Mouse (Mus musculus) cerebellum, adult 2 months (tissue): ENCODE measurements around the gene Pax3. TPM values are rescaled to one million over a fixed set of nuclear protein-coding genes. Genes with fewer than 3 reads are reported as not detected.
A peak's percentile ranks its signal among the peaks of the same experiment; 100 is the strongest.

Experiments
- DNase-seq, 2 experiments: peaks; one replicate each; pipeline ENCODE4 v3.0.0; 2021
- H3K27ac ChIP-seq: fragments of 200-500 bp; 2 replicates; pipeline ENCODE4 v1.5.1; 2012; ENCODE audit warnings: low read length, control low read depth, inconsistent platforms; ENCODE audit not compliant: insufficient read depth
- H3K27me3 ChIP-seq: fragments of 200-500 bp; 2 replicates; pipeline ENCODE4 v1.6.1; 2012; ENCODE audit warnings: inconsistent platforms, mild to moderate bottlenecking, low read length, moderate library complexity; ENCODE audit not compliant: control insufficient read depth, insufficient read depth
- H3K4me1 ChIP-seq: fragments of 200-500 bp; 2 replicates; pipeline ENCODE4 v1.6.1; 2011; ENCODE audit warnings: low read length; ENCODE audit not compliant: control insufficient read depth, insufficient read depth
- H3K4me3 ChIP-seq: fragments of 200-500 bp; replicated peaks from 2 replicates; pipeline ENCODE3; 2011; ENCODE audit warnings: mild to moderate bottlenecking, low read depth, low read length, control low read depth; ENCODE audit not compliant: insufficient read depth
- CTCF ChIP-seq: fragments of 200-500 bp; IDR thresholded peaks from 2 replicates; pipeline ENCODE4 v1.5.1; 2011; ENCODE audit warnings: low read depth, mild to moderate bottlenecking, control low read depth, low read length, moderate library complexity, borderline replicate concordance; ENCODE audit not compliant: insufficient read depth
- POLR2A ChIP-seq: fragments of 200-500 bp; IDR thresholded peaks from 2 replicates; pipeline ENCODE4 v1.6.1; 2011; ENCODE audit warnings: low read length, control low read depth, borderline replicate concordance; ENCODE audit not compliant: insufficient read depth
- WGBS: fragments of 180-500 bp; shearing (Covaris S2); methylation state at CpG from one replicate; pipeline ENCODE4 v1.1.7; 2018; 5-methylcytosine and 5-hydroxymethylcytosine counted together
- polyA plus RNA-seq: library from polyadenylated mRNA; depleted of rRNA; stranded (reverse); fragments of >200 nt; gene quantifications from 2 replicates; pipeline ENCODE4 v1.2.3, GENCODE M21; 2012

Pax3 gene
- polyA plus RNA-seq, 1 experiment: 3.3 TPM

- H3K4me3 ChIP-seq: no peak overlapping the region
These were observed 5.6 kb downstream of the Pax3 start for GRCm38 (mm10) chr1:78191331-78191730.

GRCm38 (mm10) chr1:78190386-78191111 is 6.4 kb downstream of the Pax3 start:
- H3K4me1 ChIP-seq: no peaks in the 10 kb centered on the region
- 37% methylated on average over 12 of the region's 12 CpGs for WGBS

More at GRCm38 (mm10) chr1:78191331-78191730, 5.6 kb downstream of the Pax3 start:
- WGBS: 87% methylated on average over 1 of the region's 1 CpGs
- Histone ChIP-seq H3K27me3 (peaks cover 7% of the 10 kb centered on the region; the same call in 1 of the 2 replicates), H3K27ac (no peak overlapping the region), H3K4me1 (peaks cover 1% of the 10 kb centered on the region; the same call in 1 of the 2 replicates)
- TF ChIP-seq CTCF: no peak
- TF ChIP-seq POLR2A: no peak
- no peak for DNase-seq

GRCm38 (mm10) chr1:78189501-78190345 is 7.2 kb downstream of the Pax3 start:
- TF ChIP-seq CTCF (no peak), POLR2A (no peak)
- Histone ChIP-seq H3K27ac (no peak overlapping the region), H3K4me3 (no peak overlapping the region), H3K27me3 (peaks cover 6% of the 10 kb centered on the region; the same call in 1 of the 2 replicates), H3K4me1 (no peaks in the 10 kb centered on the region)
- peak in 1 of 2 experiments; percentile 28 for DNase-seq
- WGBS: 2% methylated on average over 47 of the region's 47 CpGs

More at GRCm38 (mm10) chr1:78190386-78191111, 6.4 kb downstream of the Pax3 start:
- Histone ChIP-seq H3K4me3 (no peak overlapping the region), H3K27me3 (peaks cover 7% of the 10 kb centered on the region; the same call in 1 of the 2 replicates), H3K27ac (no peak overlapping the region)
- no peak for DNase-seq
- TF ChIP-seq POLR2A: no peak
- TF ChIP-seq CTCF: no peak

GRCm38 (mm10) chr1:78189016-78189415 is 7.9 kb downstream of the Pax3 start:
- Histone ChIP-seq H3K4me1 (no peaks in the 10 kb centered on the region), H3K4me3 (no peak overlapping the region), H3K27me3 (peaks cover 6% of the 10 kb centered on the region; the same call in 1 of the 2 replicates), H3K27ac (no peak overlapping the region)
- DNase-seq: no peak
- WGBS: 3% methylated on average over 16 of the region's 16 CpGs
- TF ChIP-seq POLR2A (no peak), CTCF (no peak)

GRCm38 (mm10) chr1:78188299-78188698 is 8.6 kb downstream of the Pax3 start:
- no peak overlapping the region for H3K27ac ChIP-seq
- H3K27me3 ChIP-seq: peaks cover 3% of the 10 kb centered on the region; the same call in 1 of the 2 replicates
- TF ChIP-seq CTCF (no peak), POLR2A (no peak)
- H3K4me1 ChIP-seq: no peaks in the 10 kb centered on the region
- 56% methylated on average over 2 of the region's 2 CpGs for WGBS
- DNase-seq: no peak
- H3K4me3 ChIP-seq: no peak overlapping the region

GRCm38 (mm10) chr1:78187788-78188173 is 9.2 kb downstream of the Pax3 start:
- TF ChIP-seq POLR2A: no peak
- TF ChIP-seq CTCF: no peak
- DNase-seq: no peak
- Histone ChIP-seq H3K4me3 (no peak overlapping the region), H3K27ac (no peak overlapping the region), H3K27me3 (peaks cover 1% of the 10 kb centered on the region; the same call in 1 of the 2 replicates), H3K4me1 (no peaks in the 10 kb centered on the region)
- WGBS: 48% methylated on average over 6 of the region's 6 CpGs

- no peak for DNase-seq
- H3K4me3 ChIP-seq: no peak overlapping the region
- WGBS: 65% methylated on average over 8 of the region's 8 CpGs
These were observed 9.7 kb downstream of the Pax3 start for GRCm38 (mm10) chr1:78187122-78187787.

More at GRCm38 (mm10) chr1:78187122-78187787, 9.7 kb downstream of the Pax3 start:
- H3K4me1 ChIP-seq: no peaks in the 10 kb centered on the region
- no peak overlapping the region for H3K27ac ChIP-seq
- no peaks in the 10 kb centered on the region; the same call in 1 of the 2 replicates for H3K27me3 ChIP-seq
- TF ChIP-seq CTCF (no peak), POLR2A (no peak)
